ENCODE assay signal across 26 mouse cellular contexts in the genomic region with DNA sequence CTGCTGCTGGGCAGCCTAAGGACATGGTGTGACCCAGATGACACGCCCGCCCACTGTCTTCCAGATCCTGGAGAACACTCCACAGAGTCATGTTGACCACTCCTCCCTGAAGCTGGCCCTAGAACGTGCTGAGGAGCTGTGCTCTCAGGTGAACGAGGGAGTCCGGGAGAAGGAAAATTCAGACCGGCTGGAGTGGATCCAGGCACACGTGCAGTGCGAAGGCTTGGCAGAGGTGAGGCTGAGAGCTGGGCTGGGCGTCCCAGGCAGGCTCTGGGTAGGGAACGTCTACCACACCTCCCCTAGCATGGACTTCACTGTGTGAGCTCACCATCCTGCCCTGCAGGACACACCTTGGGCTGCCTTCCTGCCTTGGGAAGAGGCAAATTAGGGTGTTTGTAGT. TPM values are rescaled to one million over a fixed set of nuclear protein-coding genes. Genes with fewer than 3 reads are reported as not detected.
DNase-seq lines count a peak whose midpoint lies in the region; ATAC-seq lines count a peak whose summit lies in the region.
"Had no signal": no experiment of that assay in that cellular context is flagged by ENCODE, and none has a peak within 500 bp of the region (broad histone marks: within the 10 kb centered on the region; RNA-seq: fewer than 3 reads in every experiment).

No protein-coding gene starts in this region.

- peaks cover 51% of the 10 kb centered on the region for H3K36me3 ChIP-seq in heart, embryonic 10.5 days
- H3K36me3 ChIP-seq in lung, embryonic 16.5 days (ENCODE audit: control insufficient read depth, insufficient read depth, low read length) = peaks cover 2% of the 10 kb centered on the region; the same call in 1 of the 2 replicates

- no peaks in the 10 kb centered on the region for H3K9me3 ChIP-seq in heart, embryonic 10.5 days
- no peaks in the 10 kb centered on the region for H3K9me3 ChIP-seq in lung, embryonic 16.5 days (ENCODE audit: control insufficient read depth, low read length)
- H3K9me3 ChIP-seq: embryonic facial prominence, embryonic 10.5 days; hindbrain, embryonic 15.5 days; kidney, embryonic 15.5 days; liver, embryonic 15.5 days; megakaryocyte, embryonic 14.5 days; neural tube, embryonic 13.5 days; stomach, embryonic 15.5 days had no signal

- DNase-seq in heart, embryonic 10.5 days (ENCODE audit: low spot score) = peak; percentile 39
- DNase-seq in heart, postnatal 25 days (ENCODE audit: low spot score) = no peak
- DNase-seq in lung, adult 18-20 months = peak; percentile 24 to 52
- DNase-seq in lung, postnatal 4 days = peak; percentile 15 to 57
- DNase-seq in right cerebral cortex, adult 18-20 months = no peak
- DNase-seq: adrenal gland, postnatal 36 days; cerebellum, adult 11 months; cerebellum, adult 9-11 months; forebrain, postnatal 0 days; gastrocnemius, postnatal 14 days; heart, adult 18-20 months; kidney, postnatal 36 days; liver; midbrain, embryonic 14.5 days had no signal

- H3K4me1 ChIP-seq in heart, embryonic 10.5 days = peaks cover 17% of the 10 kb centered on the region
- H3K4me1 ChIP-seq in lung, embryonic 16.5 days (replicated peaks; ENCODE audit: control insufficient read depth, insufficient read depth, low read length) = peaks cover 6% of the 10 kb centered on the region; the same call in 1 of the 2 replicates
- H3K4me1 ChIP-seq: embryonic facial prominence, embryonic 10.5 days; hindbrain, embryonic 15.5 days; kidney, embryonic 15.5 days; liver, embryonic 15.5 days; neural tube, embryonic 13.5 days; stomach, embryonic 15.5 days had no signal

- H3K4me3 ChIP-seq in heart, embryonic 10.5 days = no peak overlapping the region
- H3K4me3 ChIP-seq in lung, embryonic 16.5 days (ENCODE audit: low read length) = no peak overlapping the region
- H3K4me3 ChIP-seq: embryonic facial prominence, embryonic 10.5 days; hindbrain, embryonic 15.5 days; kidney, embryonic 15.5 days; liver, embryonic 15.5 days; megakaryocyte, embryonic 14.5 days; neural tube, embryonic 13.5 days; stomach, embryonic 15.5 days had no signal

- peak; percentile 93 for ATAC-seq in lung, embryonic 16.5 days (ENCODE audit: low read depth)
- no peak for ATAC-seq in megakaryocyte progenitor cell, adult 5-6 weeks (replicated peaks; ENCODE audit: poor library complexity)
- ATAC-seq: CD4-positive, CD25-positive, alpha-beta regulatory T cell, adult 4 months; forebrain, postnatal 0 days; intestine, embryonic 16.5 days had no signal

- no peak overlapping the region for H3K4me2 ChIP-seq in lung, embryonic 16.5 days (ENCODE audit: low read depth, low read length)
- H3K4me2 ChIP-seq: hindbrain, embryonic 15.5 days; kidney, embryonic 15.5 days; liver, embryonic 15.5 days; neural tube, embryonic 13.5 days; stomach, embryonic 15.5 days had no signal

- WGBS in heart, embryonic 10.5 days = 83% methylated on average over 10 of the region's 10 CpGs
- WGBS in lung, embryonic 16.5 days = 55% methylated on average over 10 of the region's 10 CpGs

- H3K27ac ChIP-seq in heart, embryonic 10.5 days = peak overlapping the region; percentile 18; the same call in 1 of the 2 replicates
- peak overlapping the region; percentile 84 for H3K27ac ChIP-seq in lung, embryonic 16.5 days (ENCODE audit: low read length)
- H3K27ac ChIP-seq: embryonic facial prominence, embryonic 10.5 days; hindbrain, embryonic 15.5 days; kidney, embryonic 15.5 days; liver, embryonic 15.5 days; neural tube, embryonic 13.5 days; stomach, embryonic 15.5 days had no signal

- H3K9ac ChIP-seq in lung, embryonic 16.5 days (ENCODE audit: low read length) = no peak overlapping the region
- H3K9ac ChIP-seq: forebrain, postnatal 0 days; hindbrain, embryonic 15.5 days; kidney, embryonic 15.5 days; liver, embryonic 15.5 days; neural tube, embryonic 13.5 days; stomach, embryonic 15.5 days had no signal

- H3K27me3 ChIP-seq in heart, embryonic 10.5 days (ENCODE audit: insufficient read depth, poor library complexity, severe bottlenecking) = no peaks in the 10 kb centered on the region
- no peaks in the 10 kb centered on the region for H3K27me3 ChIP-seq in lung, embryonic 16.5 days (ENCODE audit: control insufficient read depth, insufficient read depth, low read depth, low read length)
- H3K27me3 ChIP-seq: hindbrain, embryonic 15.5 days; kidney, embryonic 15.5 days; liver, embryonic 15.5 days; megakaryocyte, embryonic 14.5 days; neural tube, embryonic 13.5 days; stomach, embryonic 15.5 days had no signal

- intact Hi-C loops in heart, postnatal 25 days (cut with DNase I) = no loop called here

RNA-seq across cellular contexts. Expression of a gene that starts 31.3 kb away (rescaled TPM):
- polyA plus RNA-seq in heart, embryonic 10.5 days (2016; fragmentation: Nextera tagmentation; extraction: Ambion mirVana) = 0.31 and 0.35 TPM in 2 replicates
- under 1 TPM in 1 of 2 experiments, not detected in 1; 0.08 TPM for total RNA-seq in heart, postnatal 25 days (2021)
- 0.13 and 0.34 TPM in 2 replicates for polyA plus RNA-seq in lung, embryonic 16.5 days (2015; fragmentation: Nextera tagmentation; extraction: Ambion mirVana)
- 0.05 and 0.30 TPM in 2 replicates for total RNA-seq in megakaryocyte progenitor cell, adult 5-6 weeks (2015)
- 1.2 TPM in 1 of 2 replicates, not detected in the other for total RNA-seq in megakaryocyte progenitor cell, adult 5-6 weeks (2017)
- total RNA-seq: hematopoietic stem cell, adult 5-6 weeks had no signal

Comparison
In these comparisons a context has a peak if more than half of its experiments do, and no peak if none do; other contexts are left out.
1. DNase-seq: peak in heart, embryonic 10.5 days (single experiment), lung, adult 18-20 months (2 of 2) and lung, postnatal 4 days (2 of 2); none in heart, postnatal 25 days (single experiment) and right cerebral cortex, adult 18-20 months (single experiment).